Mouse (Mus musculus) cerebellum, adult (tissue): ENCODE measurements around the gene Vmn2r83.

Source experiments
- ATAC-seq: cut with Nextera tagmentation; 2 replicates; pipeline ENCODE4 v1.9.2; 2017; ENCODE audit warnings: mild to moderate bottlenecking, moderate library complexity, mixed read lengths; ENCODE audit not compliant: insufficient number of reproducible peaks, low FRiP score, low TSS enrichment

Vmn2r83 gene

GRCm38 (mm10) chr10:79536461-79537080, 68.0 kb downstream of the Vmn2r83 start:
- ATAC-seq = no peak

GRCm38 (mm10) chr10:79537271-79537670, 68.7 kb downstream of the Vmn2r83 start:
- no peak for ATAC-seq

GRCm38 (mm10) chr10:79537781-79538180, 69.2 kb downstream of the Vmn2r83 start:
- ATAC-seq = no peak

GRCm38 (mm10) chr10:79538323-79538722, 69.8 kb downstream of the Vmn2r83 start:
- ATAC-seq = no peak

GRCm38 (mm10) chr10:79538873-79539272, 70.3 kb downstream of the Vmn2r83 start:
- ATAC-seq = no peak

- no peak for ATAC-seq
These were observed 71.4 kb downstream of the Vmn2r83 start for GRCm38 (mm10) chr10:79539701-79540495.

- ATAC-seq = no peak
These were observed 72.2 kb downstream of the Vmn2r83 start for GRCm38 (mm10) chr10:79540746-79541145.

- ATAC-seq = no peak
These were observed 73.0 kb downstream of the Vmn2r83 start for GRCm38 (mm10) chr10:79541522-79541921.

GRCm38 (mm10) chr10:79542171-79542570, 73.6 kb downstream of the Vmn2r83 start:
- ATAC-seq = no peak
